Mouse (Mus musculus) macrophage (primary cell): ENCODE measurements around the gene B3gnt8. TPM values are rescaled to one million over a fixed set of nuclear protein-coding genes. Genes with fewer than 3 reads are reported as not detected.
A peak's percentile ranks its signal among the peaks of the same experiment; 100 is the strongest.

Experiments
- H3K27ac ChIP-seq: fragments of 350-480 bp; formaldehyde crosslinking; 2 replicates; pipeline ENCODE4 v1.9.0; 2021
- H3K36me3 ChIP-seq: fragments of 350-480 bp; formaldehyde crosslinking; 2 replicates; pipeline ENCODE4 v1.9.0; 2021; ENCODE audit errors: inconsistent target
- H3K4me3 ChIP-seq: fragments of 350-480 bp; formaldehyde crosslinking; 2 replicates; pipeline ENCODE4 v1.9.0; 2021; ENCODE audit errors: inconsistent target
- H3K79me2 ChIP-seq: fragments of 350-480 bp; formaldehyde crosslinking; 2 replicates; pipeline ENCODE4 v1.9.0; 2021; ENCODE audit errors: inconsistent target
- WGBS: methylation state at CpG from one replicate; pipeline ENCODE4 v1.1.7; 2026; ENCODE audit warnings: inconsistent platforms; ENCODE audit not compliant: missing documents; 5-methylcytosine and 5-hydroxymethylcytosine counted together
- polyA plus RNA-seq: library from polyadenylated mRNA; stranded (reverse); fragments of 250-400 nt; gene quantifications from 3 replicates; pipeline ENCODE4 v1.2.4, GENCODE M21; 2018; ENCODE audit warnings: inconsistent platforms

B3gnt8 gene
- polyA plus RNA-seq, 1 experiment from 2014 or later, result 21.5 TPM

GRCm38 (mm10) chr7:25611501-25611900, 15.0 kb upstream of the B3gnt8 start:
- Histone ChIP-seq H3K36me3 (no peaks in the 10 kb centered on the region), H3K4me3 (no peak overlapping the region), H3K79me2 (no peaks in the 10 kb centered on the region), H3K27ac (no peak overlapping the region)
- 93% methylated on average over 4 of the region's 7 CpGs for WGBS

DNA sequence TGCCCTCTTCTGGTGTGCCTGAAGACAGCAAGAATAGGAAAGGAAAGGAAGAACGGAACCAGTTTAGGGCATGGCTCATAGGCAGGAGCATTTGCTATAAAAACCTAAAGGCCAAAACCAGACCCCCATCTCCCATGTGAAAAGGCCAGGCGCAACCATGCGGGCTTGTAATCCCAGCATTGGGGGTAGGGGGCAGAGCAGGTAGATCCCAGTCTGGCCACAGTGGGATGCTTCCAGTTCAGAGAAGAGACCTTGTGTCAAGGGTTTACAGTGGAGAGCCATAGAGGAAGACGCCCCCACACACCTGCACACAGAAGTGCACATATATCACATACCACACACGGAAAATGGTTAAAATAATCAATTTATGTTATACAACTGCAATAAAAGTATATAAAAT, 12.4 kb upstream of the B3gnt8 start:
- Histone ChIP-seq H3K36me3 (no peaks in the 10 kb centered on the region), H3K79me2 (no peaks in the 10 kb centered on the region), H3K27ac (no peak overlapping the region), H3K4me3 (no peak overlapping the region)
- 89% methylated on average over 5 of the region's 5 CpGs for WGBS

- 90% methylated on average over 21 of the region's 21 CpGs for WGBS
- H3K36me3 ChIP-seq, result no peaks in the 10 kb centered on the region
- H3K4me3 ChIP-seq, result no peak overlapping the region
- H3K79me2 ChIP-seq, result no peaks in the 10 kb centered on the region
- H3K27ac ChIP-seq, result no peak overlapping the region
Measured at GRCm38 (mm10) chr7:25614831-25615705, 11.4 kb upstream of the B3gnt8 start.

GRCm38 (mm10) chr7:25615706-25616011, 10.8 kb upstream of the B3gnt8 start, which contains the start of gene Erich4:
Gene Erich4, minus strand, starts transcription at chr7:25615892.
- H3K36me3 ChIP-seq, result no peaks in the 10 kb centered on the region
- H3K27ac ChIP-seq, result no peak within 1 kb of the TSS
- WGBS, result 90% methylated on average over 5 of the region's 5 CpGs
- H3K4me3 ChIP-seq, result no peak within 1 kb of the TSS
- no peaks in the 10 kb centered on the region for H3K79me2 ChIP-seq

- 95% methylated on average over 10 of the region's 10 CpGs for WGBS
- H3K27ac ChIP-seq, result no peak overlapping the region
- H3K4me3 ChIP-seq, result no peak overlapping the region
- H3K79me2 ChIP-seq, result no peaks in the 10 kb centered on the region
- H3K36me3 ChIP-seq, result no peaks in the 10 kb centered on the region; the same call in 1 of the 2 replicates
Measured at GRCm38 (mm10) chr7:25617376-25618160, 8.9 kb upstream of the B3gnt8 start.

DNA sequence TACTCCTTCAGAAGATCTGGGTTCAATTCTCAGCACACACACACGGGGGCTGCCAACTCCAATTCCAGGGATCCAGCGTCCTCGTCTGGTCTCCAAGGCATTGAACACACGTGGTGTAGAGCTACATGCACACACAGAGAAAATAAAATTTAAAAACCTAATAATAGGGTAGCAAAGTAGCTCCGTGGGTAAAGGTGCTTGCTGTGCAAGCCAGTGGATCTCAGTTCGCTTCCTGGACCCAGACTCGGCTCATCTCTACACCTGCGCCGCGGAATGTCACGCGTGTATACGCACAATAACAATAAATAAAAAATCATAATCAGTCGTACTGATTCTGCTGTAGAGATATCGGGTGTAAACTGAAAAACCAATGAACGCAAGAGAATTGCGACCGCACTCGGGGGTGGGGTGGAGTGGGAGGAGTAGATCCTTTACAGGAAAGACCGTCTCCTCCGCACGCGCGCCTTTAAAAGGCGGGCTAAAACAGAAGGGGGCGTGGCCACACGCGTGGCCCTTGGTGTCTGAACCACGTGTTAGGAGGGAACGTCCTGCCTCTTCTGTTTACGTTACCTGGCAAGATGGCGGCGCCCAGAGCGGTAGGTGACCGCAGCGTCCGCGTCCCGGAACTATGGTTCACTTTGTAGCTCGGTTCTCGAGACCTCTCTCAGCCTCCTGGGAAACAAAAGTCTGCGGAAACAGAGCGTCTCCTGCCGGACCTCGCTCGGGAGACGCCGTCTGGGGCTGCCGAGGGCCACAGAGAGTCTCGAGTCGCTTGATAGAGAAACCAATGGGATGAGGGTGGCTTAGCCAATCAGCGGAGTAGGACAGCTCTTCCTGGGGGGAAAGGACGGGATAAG, 7.4 kb upstream of the B3gnt8 start, which contains the start of gene Dmac2:
Gene Dmac2, plus strand, starts transcription at position 550 of the 857 bp plus-strand sequence.
- peaks cover 3% of the 10 kb centered on the region; the same call in 1 of the 2 replicates for H3K36me3 ChIP-seq
- 1% methylated on average over 51 of the region's 53 CpGs for WGBS
- H3K4me3 ChIP-seq, result peak within 1 kb of the TSS; percentile 95
- peak within 1 kb of the TSS; percentile 51 for H3K27ac ChIP-seq
- no peaks in the 10 kb centered on the region for H3K79me2 ChIP-seq

DNA sequence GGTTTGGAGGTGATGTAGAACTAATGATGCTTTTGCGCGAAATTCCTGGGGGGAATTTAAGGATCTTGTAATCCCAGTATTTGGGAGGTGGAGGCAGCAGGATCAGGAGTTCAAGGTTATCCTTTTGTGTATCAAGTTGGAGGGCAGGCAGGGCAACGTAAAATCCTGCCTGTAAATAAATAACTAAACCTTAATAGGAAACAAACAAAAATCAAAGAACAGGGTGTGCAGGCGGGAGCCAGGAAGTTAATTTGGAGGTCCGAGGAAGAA, 6.8 kb upstream of the B3gnt8 start:
- Histone ChIP-seq H3K79me2 (no peaks in the 10 kb centered on the region), H3K36me3 (peaks cover 3% of the 10 kb centered on the region; the same call in 1 of the 2 replicates), H3K4me3 (peak overlapping the region; percentile 95), H3K27ac (peak overlapping the region; percentile 51)
- 25% methylated on average over 5 of the region's 5 CpGs for WGBS

DNA sequence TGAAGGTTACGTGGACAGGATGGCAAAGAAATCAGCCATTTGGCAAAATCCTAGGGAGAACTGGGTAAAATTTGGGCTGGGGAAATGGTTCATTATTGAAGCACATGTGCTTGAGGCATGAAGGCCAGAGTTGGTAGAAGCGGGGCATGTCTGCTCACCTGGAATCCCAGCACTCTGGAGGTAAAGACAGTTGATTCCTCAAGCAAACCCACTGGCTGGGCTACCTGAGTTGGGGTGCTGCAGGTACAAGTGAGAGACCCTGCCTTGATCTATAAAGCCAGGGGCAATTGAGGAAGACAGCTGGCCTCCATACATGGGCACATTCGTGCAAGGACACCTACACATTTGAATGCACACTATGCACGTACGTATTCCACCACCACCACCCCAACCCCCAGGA, 6.4 kb upstream of the B3gnt8 start:
- no peaks in the 10 kb centered on the region for H3K79me2 ChIP-seq
- peaks cover 3% of the 10 kb centered on the region; the same call in 1 of the 2 replicates for H3K36me3 ChIP-seq
- H3K27ac ChIP-seq, result no peak overlapping the region
- peak overlapping the region; percentile 95; the same call in 1 of the 2 replicates for H3K4me3 ChIP-seq
- 94% methylated on average over 5 of the region's 5 CpGs for WGBS

DNA sequence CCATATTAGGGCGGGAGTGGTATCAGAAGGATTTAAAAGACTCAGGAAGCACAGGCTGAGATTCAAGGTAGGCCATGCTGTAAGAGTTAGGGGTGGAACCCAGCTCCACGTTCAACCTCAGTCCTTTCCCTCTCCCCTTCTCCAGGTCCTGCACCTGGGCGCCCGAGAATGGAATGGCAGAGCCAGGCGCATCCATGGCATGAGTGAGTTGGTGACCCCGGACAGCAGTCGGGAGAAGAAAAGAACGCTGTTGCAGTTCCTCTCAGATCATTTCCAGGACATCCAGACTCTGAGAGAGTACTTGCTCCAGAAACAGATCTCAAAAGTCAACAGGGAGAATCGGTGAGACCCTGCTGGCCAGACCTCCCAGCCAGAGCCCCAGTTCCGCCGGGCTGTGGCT, 5.7 kb upstream of the B3gnt8 start:
- Histone ChIP-seq H3K36me3 (peaks cover 3% of the 10 kb centered on the region; the same call in 1 of the 2 replicates), H3K79me2 (no peaks in the 10 kb centered on the region), H3K27ac (no peak overlapping the region), H3K4me3 (no peak overlapping the region)
- 92% methylated on average over 9 of the region's 11 CpGs for WGBS

DNA sequence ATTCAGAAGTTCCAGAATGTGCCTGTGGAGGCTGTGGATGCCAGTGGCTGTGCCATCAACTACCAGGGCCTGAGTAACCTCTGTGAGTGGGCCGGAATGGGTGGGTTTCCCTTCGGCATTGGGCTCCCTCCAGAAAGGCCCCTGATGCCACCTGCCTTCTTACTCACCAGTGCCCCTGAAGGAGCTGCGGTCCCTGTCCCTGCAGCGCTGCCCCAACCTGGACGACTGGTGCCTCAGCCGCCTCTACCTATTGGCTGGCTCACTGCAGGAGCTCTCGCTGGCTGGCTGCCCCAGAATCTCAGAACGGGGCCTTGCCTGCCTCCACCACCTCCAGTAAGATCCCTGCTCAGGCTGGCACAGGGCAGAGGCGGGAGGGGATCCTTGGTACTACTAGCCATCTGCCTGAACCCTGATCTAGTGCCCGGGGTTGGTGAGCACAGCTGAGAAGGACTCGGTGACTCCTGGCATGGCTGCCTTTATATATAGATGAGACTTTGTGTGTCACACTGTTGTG, 2.5 kb upstream of the B3gnt8 start:
- H3K27ac ChIP-seq, result no peak overlapping the region
- peaks cover 3% of the 10 kb centered on the region; the same call in 1 of the 2 replicates for H3K36me3 ChIP-seq
- 94% methylated on average over 11 of the region's 11 CpGs for WGBS
- no peak overlapping the region for H3K4me3 ChIP-seq
- peaks cover 15% of the 10 kb centered on the region for H3K79me2 ChIP-seq

DNA sequence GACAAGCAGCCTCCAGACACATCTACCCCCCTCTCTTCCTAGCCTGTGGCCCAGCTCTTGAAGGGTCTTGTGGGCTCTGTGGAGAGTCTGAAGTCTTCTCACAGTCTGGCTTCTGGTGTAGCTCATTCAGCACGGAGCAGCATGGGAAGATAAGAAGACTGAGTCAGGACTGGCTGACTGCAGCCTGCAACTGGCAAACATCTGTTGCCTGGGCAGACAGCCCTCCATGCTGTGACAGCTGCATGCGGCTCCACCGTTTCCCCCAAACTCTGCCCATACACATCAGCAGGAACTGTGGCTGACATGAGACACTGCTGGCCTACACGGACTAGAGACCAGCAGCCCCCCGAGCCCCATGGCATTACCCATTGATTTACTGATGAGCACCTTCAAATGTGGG, 1.6 kb upstream of the B3gnt8 start:
- peaks cover 3% of the 10 kb centered on the region; the same call in 1 of the 2 replicates for H3K36me3 ChIP-seq
- H3K4me3 ChIP-seq, result no peak overlapping the region
- H3K79me2 ChIP-seq, result peaks cover 24% of the 10 kb centered on the region
- H3K27ac ChIP-seq, result no peak overlapping the region
- 86% methylated on average over 5 of the region's 5 CpGs for WGBS

DNA sequence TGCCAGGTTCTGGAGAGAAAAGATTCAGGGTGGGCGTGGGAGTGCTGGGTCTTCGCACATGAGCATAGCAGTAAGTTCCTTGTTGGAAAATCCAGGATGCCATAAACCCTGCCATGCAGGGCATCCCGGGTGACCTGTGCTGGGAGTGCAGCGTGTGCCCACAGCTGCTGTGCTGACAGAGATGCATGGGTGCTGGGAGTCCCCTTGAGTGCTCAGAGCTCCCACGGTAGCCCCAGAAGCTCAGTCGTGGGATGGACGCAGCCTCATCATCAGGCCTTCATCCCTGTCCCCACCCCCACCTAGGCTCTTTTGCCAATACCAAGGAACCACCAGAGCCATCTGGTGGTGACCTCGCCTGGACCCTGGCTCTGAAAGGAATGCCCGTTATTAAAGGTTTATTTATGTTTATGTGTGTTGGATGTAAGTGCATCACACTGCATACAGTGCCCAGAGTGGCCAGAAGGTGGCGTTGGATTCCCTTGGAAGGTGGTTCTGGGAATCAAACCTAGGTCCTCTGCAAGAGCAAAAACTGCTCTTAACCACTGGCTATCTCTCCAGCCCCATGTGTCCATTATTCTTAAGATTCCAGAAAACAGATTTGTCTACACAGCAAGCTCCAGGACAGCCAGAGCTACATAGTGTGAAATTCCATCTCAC, 732 bp upstream of the B3gnt8 start:
- H3K36me3 ChIP-seq, result peaks cover 3% of the 10 kb centered on the region; the same call in 1 of the 2 replicates
- H3K27ac ChIP-seq, result no peak overlapping the region
- H3K4me3 ChIP-seq, result no peak overlapping the region
- peaks cover 33% of the 10 kb centered on the region for H3K79me2 ChIP-seq
- 79% methylated on average over 10 of the region's 10 CpGs for WGBS

DNA sequence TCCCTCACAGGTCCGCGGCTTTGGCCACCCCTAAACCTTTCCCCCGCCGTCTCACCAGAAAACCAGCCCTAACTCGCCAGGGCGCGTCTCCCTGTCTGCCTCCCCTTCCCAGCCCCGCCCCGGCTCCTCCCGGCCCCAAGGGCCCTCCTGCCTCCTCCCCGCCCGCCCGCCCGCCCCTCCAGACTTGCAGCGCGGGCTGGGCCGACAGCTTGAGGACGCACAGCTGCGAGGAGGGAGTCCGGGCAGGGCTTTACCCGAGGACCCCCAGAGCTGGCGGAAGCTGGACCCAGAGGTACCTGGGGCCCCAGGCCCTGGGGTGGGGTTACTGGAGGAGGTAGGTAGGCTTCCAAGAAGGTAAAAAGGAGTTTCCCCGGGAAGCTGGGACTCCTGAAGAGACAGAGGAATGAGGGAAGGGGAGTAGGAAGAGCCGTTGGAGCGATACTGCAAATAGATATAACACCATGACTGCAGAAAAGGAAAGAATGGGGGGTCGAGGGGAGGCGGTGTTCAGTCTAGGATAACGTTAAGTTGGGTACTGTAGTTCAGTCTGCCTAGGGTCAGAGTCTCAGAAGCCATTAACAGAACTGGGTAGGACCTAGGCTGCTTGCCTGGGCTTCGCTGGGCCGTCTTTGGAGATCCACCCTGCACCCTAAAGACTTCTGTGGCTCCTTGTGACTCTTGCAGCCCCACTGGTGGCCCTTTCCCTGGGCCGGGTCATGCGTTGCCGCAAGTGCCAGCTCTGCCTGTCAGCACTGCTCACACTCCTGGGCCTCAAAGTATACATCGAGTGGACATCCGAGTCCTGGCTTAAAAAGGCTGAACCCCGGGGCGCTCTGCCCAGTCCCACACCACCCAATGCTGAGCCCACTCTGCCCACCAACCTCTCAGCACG, 1.2 kb downstream of the B3gnt8 start:
- H3K27ac ChIP-seq, result peak overlapping the region; percentile 80
- H3K4me3 ChIP-seq, result peak overlapping the region; percentile 83
- H3K79me2 ChIP-seq, result peaks cover 45% of the 10 kb centered on the region
- WGBS, result 13% methylated on average over 27 of the region's 38 CpGs
- peaks cover 3% of the 10 kb centered on the region; the same call in 1 of the 2 replicates for H3K36me3 ChIP-seq
